42 mouse cellular contexts compared by ENCODE assay signal in genomic region chr13:119955089-119955488, GRCm38 (mm10). TPM values are rescaled to one million over a fixed set of nuclear protein-coding genes. Genes with fewer than 3 reads are reported as not detected.
"Had no signal": no experiment of that assay in that cellular context is flagged by ENCODE, and none has a peak within 500 bp of the region (broad histone marks: within the 10 kb centered on the region; RNA-seq: fewer than 3 reads in every experiment).

No protein-coding gene starts in this region.

RNA-seq across cellular contexts. Expression of gene B020031M17Rik, which starts 4.5 kb away (rescaled TPM):
- total RNA-seq: heart, postnatal 10 days; heart, postnatal 14 days; heart, postnatal 25 days; heart, postnatal 36 days; heart, postnatal 4 days; hematopoietic stem cell, adult 5-6 weeks; hindbrain, postnatal 0 days; layer of hippocampus, adult 18-20 months; layer of hippocampus, adult 2 months; layer of hippocampus, adult 8-10 months; layer of hippocampus, postnatal 10 days; layer of hippocampus, postnatal 14 days; layer of hippocampus, postnatal 25 days; layer of hippocampus, postnatal 36 days; left cerebral cortex, adult 18-20 months; left cerebral cortex, adult 2 months had no signal
- polyA plus RNA-seq: heart, embryonic 10.5 days; heart, embryonic 11.5 days; heart, embryonic 12.5 days; heart, embryonic 13.5 days; heart, embryonic 14.5 days; heart, embryonic 15.5 days; heart, embryonic 16.5 days; heart, postnatal 0 days; hindbrain, embryonic 10.5 days; hindbrain, embryonic 11.5 days; hindbrain, embryonic 12.5 days; hindbrain, embryonic 13.5 days; hindbrain, embryonic 14.5 days; hindbrain, embryonic 15.5 days; hindbrain, embryonic 16.5 days; hindbrain, postnatal 0 days; inflammation-experienced regulatory T-cells, adult 6 months; intestine, embryonic 14.5 days; intestine, embryonic 15.5 days; intestine, embryonic 16.5 days; intestine, postnatal 0 days; kidney, adult 2 months; kidney, embryonic 14.5 days; kidney, embryonic 15.5 days; kidney, embryonic 16.5 days; kidney, postnatal 0 days; large intestine, adult 2 months had no signal

RNA-seq across cellular contexts. Expression of gene Gm21761, which starts 26.0 kb away (rescaled TPM):
- total RNA-seq: heart, postnatal 10 days; heart, postnatal 14 days; heart, postnatal 25 days; heart, postnatal 36 days; heart, postnatal 4 days; hematopoietic stem cell, adult 5-6 weeks; hindbrain, postnatal 0 days; layer of hippocampus, adult 18-20 months; layer of hippocampus, adult 2 months; layer of hippocampus, adult 8-10 months; layer of hippocampus, postnatal 10 days; layer of hippocampus, postnatal 14 days; layer of hippocampus, postnatal 25 days; layer of hippocampus, postnatal 36 days; left cerebral cortex, adult 18-20 months; left cerebral cortex, adult 2 months had no signal
- polyA plus RNA-seq: heart, embryonic 10.5 days; heart, embryonic 11.5 days; heart, embryonic 12.5 days; heart, embryonic 13.5 days; heart, embryonic 14.5 days; heart, embryonic 15.5 days; heart, embryonic 16.5 days; heart, postnatal 0 days; hindbrain, embryonic 10.5 days; hindbrain, embryonic 11.5 days; hindbrain, embryonic 12.5 days; hindbrain, embryonic 13.5 days; hindbrain, embryonic 14.5 days; hindbrain, embryonic 15.5 days; hindbrain, embryonic 16.5 days; hindbrain, postnatal 0 days; inflammation-experienced regulatory T-cells, adult 6 months; intestine, embryonic 14.5 days; intestine, embryonic 15.5 days; intestine, embryonic 16.5 days; intestine, postnatal 0 days; kidney, adult 2 months; kidney, embryonic 14.5 days; kidney, embryonic 15.5 days; kidney, embryonic 16.5 days; kidney, postnatal 0 days; large intestine, adult 2 months had no signal
